Mouse (Mus musculus) embryonic facial prominence, embryonic 11.5 days (tissue): Measurements from ENCODE around the gene Trir. TPM values are rescaled to one million over a fixed set of nuclear protein-coding genes. Genes with fewer than 3 reads are reported as not detected.

Experiments
- ATAC-seq: fragments of 200-750 bp; cut with Nextera tagmentation; replicated peaks from 2 replicates; pipeline ENCODE4 v1.8.0; 2017; ENCODE audit warnings: low read depth; ENCODE audit not compliant: insufficient number of reproducible peaks, low FRiP score, low TSS enrichment
- DNase-seq: peaks from one replicate; pipeline ENCODE4 v3.0.0-alpha.2; 2015; ENCODE audit warnings: low spot score
- H3K27ac ChIP-seq: fragments of 300-500 bp; sonication (generic); replicated peaks from 2 replicates; pipeline ENCODE4 v1.5.1; 2014; ENCODE audit warnings: mild to moderate bottlenecking, low read depth, low read length, control low read depth
- H3K27me3 ChIP-seq: fragments of 300-500 bp; sonication (generic); 2 replicates; pipeline ENCODE4 v1.6.1; 2014; ENCODE audit warnings: mild to moderate bottlenecking, low read length, moderate library complexity, mixed read lengths; ENCODE audit not compliant: control insufficient read depth, insufficient read depth
- H3K36me3 ChIP-seq: fragments of 300-500 bp; sonication (generic); replicated peaks from 2 replicates; pipeline ENCODE4 v1.6.1; 2014; ENCODE audit warnings: low read depth, mild to moderate bottlenecking, low read length, moderate library complexity, mixed read lengths; ENCODE audit not compliant: control insufficient read depth, insufficient read depth
- H3K4me1 ChIP-seq: fragments of 300-500 bp; sonication (generic); 2 replicates; pipeline ENCODE4 v1.6.1; 2014; ENCODE audit warnings: low read length, mixed read lengths; ENCODE audit not compliant: control insufficient read depth, insufficient read depth
- H3K4me2 ChIP-seq: fragments of 300-500 bp; sonication (generic); 2 replicates; pipeline ENCODE4 v1.6.1; 2014; ENCODE audit warnings: low read depth, mild to moderate bottlenecking, control low read depth, low read length, moderate library complexity
- H3K4me3 ChIP-seq: fragments of 300-500 bp; sonication (generic); 2 replicates; pipeline ENCODE4 v1.5.1; 2014; ENCODE audit warnings: low read depth, low read length, control low read depth
- H3K9ac ChIP-seq: fragments of 300-500 bp; sonication (generic); replicated peaks from 2 replicates; pipeline ENCODE4 v1.6.1; 2014; ENCODE audit warnings: mild to moderate bottlenecking, control low read depth, low read length
- H3K9me3 ChIP-seq: fragments of 300-500 bp; sonication (generic); replicated peaks from 2 replicates; pipeline ENCODE4 v1.6.1; 2016; ENCODE audit warnings: mild to moderate bottlenecking, low read length, inconsistent platforms, mixed read lengths; ENCODE audit not compliant: control insufficient read depth
- WGBS: fragments of 180-500 bp; shearing (Covaris S2); extraction: QIAGEN DNeasy Blood & Tissue Kit; methylation state at CpG from one replicate; pipeline ENCODE4 v1.1.7; 2014; 5-methylcytosine and 5-hydroxymethylcytosine counted together
- polyA plus RNA-seq: library from polyadenylated mRNA; unstranded; fragments of >200 nt; fragmentation: Nextera tagmentation; extraction: Ambion mirVana; gene quantifications from 2 replicates; pipeline ENCODE4 v1.2.1, GENCODE M21; 2014

Gene Trir
- polyA plus RNA-seq, 1 experiment from 2014 or later = 178 TPM

- peak within 1 kb of the TSS; percentile 41; the same call in 1 of the 2 replicates for H3K27ac ChIP-seq
- H3K4me2 ChIP-seq = peak within 1 kb of the TSS; percentile 87
- DNase-seq (peak; percentile 93), ATAC-seq (peak; percentile 86)
- 7% methylated on average over 30 of the region's 30 CpGs for WGBS
- peaks cover 2% of the 10 kb centered on the region; the same call in 1 of the 2 replicates for H3K36me3 ChIP-seq
- H3K9ac ChIP-seq = peak within 1 kb of the TSS; percentile 76
- H3K9me3 ChIP-seq = no peaks in the 10 kb centered on the region
- H3K4me3 ChIP-seq = peak within 1 kb of the TSS; percentile 88
- H3K27me3 ChIP-seq = no peaks in the 10 kb centered on the region
- H3K4me1 ChIP-seq = peaks cover 4% of the 10 kb centered on the region; the same call in 1 of the 2 replicates
Observed at GRCm38 (mm10) chr8:85025098-85025932, 1.3 kb upstream of the Trir start, which contains the start of gene Asna1. Gene Asna1 (minus strand): TSS chr8:85025281.

DNA sequence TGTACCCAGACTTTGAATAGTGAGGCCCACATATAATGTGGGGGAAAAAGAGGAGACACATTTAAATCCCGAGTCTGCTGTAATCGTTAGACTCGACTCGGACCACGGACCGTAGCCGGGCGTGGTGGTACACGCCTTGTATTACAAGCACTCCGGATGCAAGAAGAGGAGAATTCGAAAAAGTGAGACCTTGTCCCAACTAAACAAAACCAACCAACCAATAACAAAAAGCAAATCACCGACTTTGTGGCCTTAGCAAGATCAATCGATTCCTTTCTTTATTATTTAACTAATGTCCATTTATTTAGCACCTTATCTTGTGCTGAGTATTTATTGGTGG is 863 bp downstream of the Trir start:
- Histone ChIP-seq H3K4me1 (peaks cover 4% of the 10 kb centered on the region; the same call in 1 of the 2 replicates), H3K27ac (peak overlapping the region; percentile 80), H3K9me3 (no peaks in the 10 kb centered on the region), H3K4me3 (peak overlapping the region; percentile 98), H3K4me2 (peak overlapping the region; percentile 59), H3K36me3 (peaks cover under 1% of the 10 kb centered on the region; the same call in 1 of the 2 replicates), H3K9ac (peak overlapping the region; percentile 99), H3K27me3 (no peaks in the 10 kb centered on the region)
- DNase-seq (no peak), ATAC-seq (no peak)
- WGBS = under 1% methylated on average over 13 of the region's 13 CpGs

DNA sequence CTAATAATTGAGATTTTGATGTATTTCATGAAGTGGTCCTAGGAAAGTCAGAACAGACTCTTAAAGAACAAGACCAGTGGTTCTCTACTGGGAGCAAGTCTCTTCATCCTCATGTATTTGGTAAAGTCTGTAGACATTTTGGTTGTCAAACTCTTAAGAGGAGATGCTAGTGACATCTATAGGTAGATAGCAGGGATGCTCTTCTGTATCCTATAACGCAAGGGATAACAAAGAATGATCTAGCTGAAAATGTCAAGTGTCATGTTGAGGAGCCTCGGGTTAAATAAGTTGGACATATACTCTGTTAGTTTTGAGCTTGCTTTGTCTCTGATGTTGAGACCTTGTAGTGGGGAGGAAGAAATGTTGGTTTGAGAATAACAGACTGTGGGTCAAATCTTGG is 1.3 kb downstream of the Trir start:
- no peaks in the 10 kb centered on the region; the same call in 1 of the 2 replicates for H3K36me3 ChIP-seq

GRCm38 (mm10) chr8:85029271-85029670 is 2.6 kb downstream of the Trir start:
- 91% methylated on average over 14 of the region's 14 CpGs for WGBS
- DNase-seq (no peak), ATAC-seq (no peak)
- H3K9me3 ChIP-seq = no peaks in the 10 kb centered on the region
- 0 out of 2 replicates have a peak, but pooled peaks cover under 1% of the 10 kb centered on the region for H3K4me1 ChIP-seq
- H3K4me3 ChIP-seq = no peak overlapping the region
- no peak overlapping the region for H3K4me2 ChIP-seq
- no peaks in the 10 kb centered on the region; the same call in 1 of the 2 replicates for H3K36me3 ChIP-seq
- H3K27ac ChIP-seq = no peak overlapping the region
- no peaks in the 10 kb centered on the region for H3K27me3 ChIP-seq
- no peak overlapping the region for H3K9ac ChIP-seq

More for the DNA sequence above, 1.3 kb downstream of the Trir start:
- 37% methylated on average over 2 of the region's 2 CpGs for WGBS
- peaks cover 4% of the 10 kb centered on the region; the same call in 1 of the 2 replicates for H3K4me1 ChIP-seq
- H3K4me3 ChIP-seq = peak overlapping the region; percentile 98
- H3K27ac ChIP-seq = no peak overlapping the region
- ATAC-seq (no peak), DNase-seq (no peak)
- no peaks in the 10 kb centered on the region for H3K27me3 ChIP-seq
- peak overlapping the region; percentile 59 for H3K4me2 ChIP-seq
- peak overlapping the region; percentile 99; the same call in 1 of the 2 replicates for H3K9ac ChIP-seq
- no peaks in the 10 kb centered on the region for H3K9me3 ChIP-seq

- H3K36me3 ChIP-seq = no peaks in the 10 kb centered on the region; the same call in 1 of the 2 replicates
Observed at GRCm38 (mm10) chr8:85032622-85033311, 6.1 kb downstream of the Trir start.

GRCm38 (mm10) chr8:85033867-85034266 is 7.2 kb downstream of the Trir start:
- ATAC-seq (no peak), DNase-seq (no peak)
- Histone ChIP-seq H3K4me3 (no peak overlapping the region), H3K9me3 (no peaks in the 10 kb centered on the region), H3K9ac (no peak overlapping the region), H3K27me3 (no peaks in the 10 kb centered on the region), H3K36me3 (no peaks in the 10 kb centered on the region; the same call in 1 of the 2 replicates), H3K4me1 (peaks cover 3% of the 10 kb centered on the region), H3K27ac (no peak overlapping the region), H3K4me2 (no peak overlapping the region)
- 57% methylated on average over 1 of the region's 1 CpGs for WGBS

More at GRCm38 (mm10) chr8:85032622-85033311, 6.1 kb downstream of the Trir start:
- Histone ChIP-seq H3K9ac (no peak overlapping the region), H3K4me2 (no peak overlapping the region), H3K4me3 (no peak overlapping the region), H3K4me1 (peaks cover 3% of the 10 kb centered on the region; the same call in 1 of the 2 replicates), H3K27me3 (no peaks in the 10 kb centered on the region), H3K27ac (no peak overlapping the region), H3K9me3 (no peaks in the 10 kb centered on the region)
- 84% methylated on average over 4 of the region's 4 CpGs for WGBS
- no peak for ATAC-seq
- DNase-seq = no peak

DNA sequence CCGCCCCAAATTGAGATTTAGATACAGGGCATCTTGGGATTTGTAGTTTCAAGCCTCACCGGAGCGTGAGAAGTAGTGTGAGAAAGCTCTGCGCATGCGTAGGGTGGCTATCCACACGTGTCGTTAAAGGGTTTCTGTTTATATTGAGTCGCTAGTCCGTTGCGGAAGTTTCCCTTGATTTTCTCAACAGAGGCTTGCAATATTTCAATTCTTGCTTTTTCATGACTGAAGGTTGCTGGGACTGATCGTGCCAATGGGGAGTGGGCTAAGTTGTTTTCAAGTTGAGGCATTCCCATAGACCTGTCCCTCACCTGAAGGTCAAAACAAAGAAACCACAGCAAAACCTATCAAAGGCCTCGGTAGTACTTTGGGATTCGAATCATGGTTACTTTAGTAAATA is 8.1 kb downstream of the Trir start:
- H3K36me3 ChIP-seq = no peaks in the 10 kb centered on the region; the same call in 1 of the 2 replicates
- peak; percentile 89 for DNase-seq
- H3K4me1 ChIP-seq = peaks cover 3% of the 10 kb centered on the region
- no peak for ATAC-seq
- H3K4me3 ChIP-seq = peak overlapping the region; percentile 83
- no peaks in the 10 kb centered on the region for H3K9me3 ChIP-seq
- peak overlapping the region; percentile 75 for H3K4me2 ChIP-seq
- 0 out of 2 replicates have a peak overlapping the region, but pooled peaks have one; percentile 22 for H3K9ac ChIP-seq
- no peak overlapping the region for H3K27ac ChIP-seq
- 4% methylated on average over 13 of the region's 13 CpGs for WGBS
- no peaks in the 10 kb centered on the region for H3K27me3 ChIP-seq
